In genomic region chr6:99093208-99093607, GRCm38 (mm10) we compare ENCODE assay signal across 18 mouse cellular contexts.
DNase-seq lines count a peak whose midpoint lies in the region; ATAC-seq and TF ChIP-seq lines count a peak whose summit lies in the region.
"Had no signal": no experiment of that assay in that cellular context is flagged by ENCODE, and none has a peak within 500 bp of the region (broad histone marks: within the 10 kb centered on the region; RNA-seq: fewer than 3 reads in every experiment).

No protein-coding gene starts in this region.

- TF ChIP-seq POLR2A in heart, adult 2 months (IDR thresholded peaks at IDR 0.05; ENCODE audit: insufficient read depth, low read depth, low read length), result no peak
- no peak for TF ChIP-seq POLR2A in lung, adult 2 months (IDR thresholded peaks at IDR 0.05; ENCODE audit: borderline replicate concordance, extremely low read depth, low read depth, low read length)

- no peaks in the 10 kb centered on the region for H3K79me2 ChIP-seq in heart, adult 2 months (replicated peaks; ENCODE audit: control insufficient read depth, insufficient read depth, low read length)

- H3K36me3 ChIP-seq in heart, adult 2 months (ENCODE audit: control insufficient read depth, insufficient read depth, low read length), result peaks cover 6% of the 10 kb centered on the region; the same call in 1 of the 2 replicates
- no peaks in the 10 kb centered on the region for H3K36me3 ChIP-seq in heart, embryonic 16.5 days (ENCODE audit: control insufficient read depth, insufficient read depth)
- H3K36me3 ChIP-seq in lung, embryonic 15.5 days, result no peaks in the 10 kb centered on the region
- no peaks in the 10 kb centered on the region for H3K36me3 ChIP-seq in stomach, embryonic 15.5 days
- H3K36me3 ChIP-seq: hindbrain, embryonic 10.5 days; kidney, embryonic 15.5 days; limb, embryonic 12.5 days had no signal

- intact Hi-C loops in heart, adult 2 months (cut with DNase I), result no loop called here
- intact Hi-C loops in heart, postnatal 25 days (cut with DNase I), result loop anchor here (5.0 kb wide), 1 partner anchor 61 kb away; no protein-coding TSS in a partner anchor
- intact Hi-C loops in heart, postnatal 14 days (cut with DNase I), result no loop called here

- no peak for TF ChIP-seq EP300 in heart, adult 2 months (IDR thresholded peaks at IDR 0.05; ENCODE audit: insufficient read depth, low read depth, low read length)

- no peaks in the 10 kb centered on the region for H3K9me3 ChIP-seq in heart, embryonic 16.5 days (replicated peaks; ENCODE audit: control insufficient read depth, low read length)
- no peaks in the 10 kb centered on the region for H3K9me3 ChIP-seq in lung, embryonic 15.5 days
- H3K9me3 ChIP-seq in stomach, embryonic 15.5 days, result no peaks in the 10 kb centered on the region
- H3K9me3 ChIP-seq: hindbrain, embryonic 10.5 days; kidney, embryonic 15.5 days; limb, embryonic 12.5 days had no signal

- H3K27ac ChIP-seq in heart, adult 2 months, result peak overlapping the region; percentile 26; the same call in 1 of the 2 replicates
- H3K27ac ChIP-seq in heart, embryonic 16.5 days (ENCODE audit: low read length), result peak overlapping the region; percentile 98
- H3K27ac ChIP-seq in lung, embryonic 15.5 days, result peak overlapping the region; percentile 49
- peak overlapping the region; percentile 90 for H3K27ac ChIP-seq in stomach, embryonic 15.5 days
- H3K27ac ChIP-seq: hindbrain, embryonic 10.5 days; limb, embryonic 12.5 days; liver, embryonic 14.5 days had no signal

- TF ChIP-seq CTCF in heart, adult 2 months (IDR thresholded peaks at IDR 0.05), result no peak
- TF ChIP-seq CTCF in lung, adult 2 months (IDR thresholded peaks at IDR 0.05; ENCODE audit: insufficient read depth, low read length), result no peak

- H3K4me2 ChIP-seq in heart, embryonic 16.5 days (ENCODE audit: low read depth, low read length), result peak overlapping the region; percentile 69; the same call in 1 of the 2 replicates
- H3K4me2 ChIP-seq in lung, embryonic 15.5 days, result peak overlapping the region; percentile 21
- H3K4me2 ChIP-seq in stomach, embryonic 15.5 days, result peak overlapping the region; percentile 22; the same call in 1 of the 2 replicates
- H3K4me2 ChIP-seq: kidney, embryonic 15.5 days; limb, embryonic 12.5 days; midbrain, embryonic 11.5 days had no signal

- no peak for ATAC-seq in heart, embryonic 16.5 days (replicated peaks; ENCODE audit: extremely low read depth, insufficient read depth, low FRiP score)
- peak; percentile 25; the same call in 1 of the 2 replicates for ATAC-seq in lung, embryonic 15.5 days (ENCODE audit: borderline replicate concordance, extremely low read depth, low FRiP score, low TSS enrichment)
- ATAC-seq in stomach, embryonic 15.5 days (ENCODE audit: insufficient read depth, low FRiP score, low read depth), result peak; percentile 54; the same call in 1 of the 2 replicates

- 56% methylated on average over 5 of the region's 5 CpGs for WGBS in heart, adult 2 months
- 37% methylated on average over 5 of the region's 5 CpGs for WGBS in heart, embryonic 16.5 days
- WGBS in lung, embryonic 15.5 days, result 27% methylated on average over 5 of the region's 5 CpGs
- 57% methylated on average over 5 of the region's 5 CpGs for WGBS in lung, adult 2 months
- WGBS in stomach, embryonic 15.5 days, result 24% methylated on average over 5 of the region's 5 CpGs

- no peak overlapping the region for H3K4me3 ChIP-seq in heart, adult 2 months
- H3K4me3 ChIP-seq in heart, embryonic 16.5 days (ENCODE audit: low read length), result no peak overlapping the region
- no peak overlapping the region for H3K4me3 ChIP-seq in lung, embryonic 15.5 days
- H3K4me3 ChIP-seq in lung, adult 2 months (replicated peaks; ENCODE audit: extremely low read depth, low read depth, low read length), result no peak overlapping the region
- no peak overlapping the region for H3K4me3 ChIP-seq in stomach, embryonic 15.5 days (replicated peaks)
- H3K4me3 ChIP-seq: hindbrain, embryonic 10.5 days; kidney, embryonic 15.5 days; limb, embryonic 12.5 days had no signal

- DNase-seq in heart, adult 2 months, result no peak
- DNase-seq in heart, postnatal 25 days (ENCODE audit: low spot score), result no peak
- no peak for DNase-seq in heart, postnatal 14 days
- no peak for DNase-seq in lung, adult 2 months
- no peak for DNase-seq in right cerebral cortex, postnatal 14 days
- DNase-seq: adrenal gland, postnatal 25 days; cerebellum, adult 11 months; cerebellum, postnatal 10 days; embryo, embryonic 11 days; thymus, postnatal 14 days had no signal

- H3K9ac ChIP-seq in heart, adult 2 months (ENCODE audit: low read depth, low read length), result no peak overlapping the region
- H3K9ac ChIP-seq in heart, embryonic 16.5 days (ENCODE audit: low read length), result 0 out of 2 replicates have a peak overlapping the region, but pooled peaks have one; percentile 6
- no peak overlapping the region for H3K9ac ChIP-seq in lung, embryonic 15.5 days
- H3K9ac ChIP-seq in stomach, embryonic 15.5 days, result no peak overlapping the region
- H3K9ac ChIP-seq: kidney, embryonic 15.5 days; limb, embryonic 12.5 days; liver, embryonic 14.5 days had no signal

- peaks cover 9% of the 10 kb centered on the region for H3K4me1 ChIP-seq in heart, adult 2 months (ENCODE audit: control insufficient read depth, insufficient read depth, low read length)
- peaks cover 48% of the 10 kb centered on the region for H3K4me1 ChIP-seq in heart, embryonic 16.5 days (ENCODE audit: control insufficient read depth, insufficient read depth, low read length)
- H3K4me1 ChIP-seq in lung, embryonic 15.5 days, result peaks cover 32% of the 10 kb centered on the region
- H3K4me1 ChIP-seq in lung, adult 2 months (ENCODE audit: control insufficient read depth, insufficient read depth, low read length), result peaks cover 6% of the 10 kb centered on the region
- peaks cover 19% of the 10 kb centered on the region; the same call in 1 of the 2 replicates for H3K4me1 ChIP-seq in stomach, embryonic 15.5 days

- no peaks in the 10 kb centered on the region for H3K27me3 ChIP-seq in heart, adult 2 months (ENCODE audit: control insufficient read depth, insufficient read depth, low read length)
- no peaks in the 10 kb centered on the region for H3K27me3 ChIP-seq in heart, embryonic 16.5 days (ENCODE audit: control insufficient read depth, insufficient read depth, low read length)
- H3K27me3 ChIP-seq in lung, embryonic 15.5 days, result no peaks in the 10 kb centered on the region
- H3K27me3 ChIP-seq in stomach, embryonic 15.5 days (replicated peaks), result no peaks in the 10 kb centered on the region
- H3K27me3 ChIP-seq: kidney, embryonic 15.5 days had no signal

Comparison
In these comparisons a context has a peak if more than half of its experiments do, and no peak if none do; other contexts are left out.
1. H3K27ac ChIP-seq: peak in every context shown above with its lines; median percentile 98 in heart, embryonic 16.5 days; 90 in stomach, embryonic 15.5 days; 49 in lung, embryonic 15.5 days; 26 in heart, adult 2 months.